Mouse (Mus musculus) thymus, adult 2 months (tissue): Measurements from ENCODE around the gene Prkag2.

Experiments used
- CTCF ChIP-seq: fragments of 200-500 bp; IDR thresholded peaks from 2 replicates; pipeline ENCODE4 v1.5.1; 2012; ENCODE audit warnings: mild to moderate bottlenecking, control low read depth, low read length, moderate library complexity, borderline replicate concordance; ENCODE audit not compliant: control insufficient read depth, poor library complexity, insufficient read depth; ENCODE audit errors: extremely low read depth
- POLR2A ChIP-seq: fragments of 200-500 bp; IDR thresholded peaks from 2 replicates; pipeline ENCODE4 v1.6.1; 2012; ENCODE audit warnings: mild to moderate bottlenecking, low read length, control low read depth, moderate library complexity; ENCODE audit not compliant: control insufficient read depth, poor library complexity, insufficient read depth; ENCODE audit errors: extremely low read depth

- no peak for TF ChIP-seq POLR2A
- no peak for TF ChIP-seq CTCF
Observed at GRCm38 (mm10) chr5:24976236-24976635, 124.2 kb downstream of the Prkag2 start.
